Mouse (Mus musculus): ENCODE results near the gene Ppia.
A peak's percentile ranks its signal among the peaks of the same experiment; 100 is the strongest.
"Not testable (repeated sequence)": the region's sequence is repeated elsewhere in the genome, so short reads cannot be mapped to it uniquely, and the experiment has no call there.

Ppia gene

GRCm38 (mm10) chr11:6442566-6442965 lies 27.3 kb downstream of the Ppia start:
- DNase-seq (ENCODE audit: low spot score in 2 of 2), result no peak

GRCm38 (mm10) chr11:6443102-6443501 lies 27.9 kb downstream of the Ppia start:
- no peak for DNase-seq (ENCODE audit: low spot score in 2 of 2)

- DNase-seq (ENCODE audit: low spot score in 2 of 2), result no peak
Observed at GRCm38 (mm10) chr11:6443727-6444076, 28.5 kb downstream of the Ppia start.

GRCm38 (mm10) chr11:6444077-6444853 lies 29.0 kb downstream of the Ppia start, which contains the start of gene H2afv:
H2afv (minus strand) TSS chr11:6444443.
- DNase-seq (ENCODE audit: low spot score in 2 of 2), result peak; percentile 99 to 100

- no peak for DNase-seq (ENCODE audit: low spot score in 2 of 2)
Observed at GRCm38 (mm10) chr11:6445441-6445840, 30.2 kb downstream of the Ppia start.

- no peak for DNase-seq (ENCODE audit: low spot score in 2 of 2)
Observed at GRCm38 (mm10) chr11:6445951-6446350, 30.7 kb downstream of the Ppia start.

GRCm38 (mm10) chr11:6447493-6447892 lies 32.2 kb downstream of the Ppia start:
- DNase-seq (ENCODE audit: low spot score in 2 of 2), result no peak

- DNase-seq (ENCODE audit: low spot score in 2 of 2), result not testable (repeated sequence)
Observed at GRCm38 (mm10) chr11:6448155-6448554, 32.9 kb downstream of the Ppia start.

- no peak for DNase-seq (ENCODE audit: low spot score in 2 of 2)
Observed at GRCm38 (mm10) chr11:6456083-6456482, 40.8 kb downstream of the Ppia start.

GRCm38 (mm10) chr11:6463159-6463837 lies 48.1 kb downstream of the Ppia start:
- DNase-seq (ENCODE audit: low spot score in 2 of 2), result no peak

GRCm38 (mm10) chr11:6465122-6465521 lies 49.9 kb downstream of the Ppia start:
- peak in 1 of 2 experiments; percentile 70 for DNase-seq (ENCODE audit: low spot score in 2 of 2)

- DNase-seq (ENCODE audit: low spot score in 2 of 2), result no peak
Observed at GRCm38 (mm10) chr11:6468541-6468940, 53.3 kb downstream of the Ppia start.

Measured in cerebellum, postnatal 4 days (tissue).